Mouse (Mus musculus) lung, postnatal 25 days (tissue): Measurements from ENCODE around the gene Efcab6.

Experiments
- DNase-seq: peaks from one replicate; pipeline ENCODE4 v3.0.0; 2022; ENCODE audit warnings: low spot score

The Efcab6 gene

GRCm38 (mm10) chr15:83972206-83972605 lies 93.0 kb downstream of the Efcab6 start:
- no peak for DNase-seq

DNA sequence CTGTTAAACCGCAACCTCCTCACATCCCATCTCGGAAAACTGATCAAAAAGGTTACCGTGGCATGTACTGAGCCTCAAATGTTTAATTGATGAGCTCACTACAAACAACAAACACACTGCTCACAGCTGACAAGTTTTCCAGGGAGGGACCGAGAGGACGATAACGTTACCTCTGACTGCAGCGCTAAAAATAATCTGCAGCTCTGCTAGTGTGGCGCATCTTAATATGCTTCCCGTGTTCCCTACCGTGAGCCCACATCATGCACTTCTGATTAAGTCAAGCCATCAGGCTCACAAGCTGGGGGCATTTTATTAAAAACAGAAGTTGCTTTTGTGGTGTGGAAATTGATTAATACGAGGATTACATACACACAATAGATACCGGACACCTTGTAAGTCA lies 97.4 kb downstream of the Efcab6 start:
- DNase-seq: no peak

DNA sequence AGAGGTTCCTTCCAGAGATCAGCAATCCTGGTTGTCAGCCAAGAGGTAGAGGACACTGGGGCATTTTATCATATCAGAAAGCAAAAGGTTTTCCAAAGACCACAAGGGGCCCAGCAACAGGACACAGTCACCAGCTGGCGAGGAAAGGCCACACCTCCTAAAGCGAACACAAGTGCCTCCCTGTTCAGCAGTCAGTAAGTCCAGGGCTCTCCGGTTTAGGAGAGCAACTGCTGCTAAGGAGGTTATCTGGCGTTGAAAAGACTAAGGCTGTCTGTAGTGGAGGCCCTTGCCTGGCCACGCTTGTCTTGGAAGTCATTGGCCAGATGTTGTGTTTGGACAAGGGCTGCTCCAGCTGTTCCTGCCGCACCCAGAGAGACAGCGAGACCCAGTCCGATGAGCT lies 100.1 kb downstream of the Efcab6 start:
- no peak for DNase-seq

DNA sequence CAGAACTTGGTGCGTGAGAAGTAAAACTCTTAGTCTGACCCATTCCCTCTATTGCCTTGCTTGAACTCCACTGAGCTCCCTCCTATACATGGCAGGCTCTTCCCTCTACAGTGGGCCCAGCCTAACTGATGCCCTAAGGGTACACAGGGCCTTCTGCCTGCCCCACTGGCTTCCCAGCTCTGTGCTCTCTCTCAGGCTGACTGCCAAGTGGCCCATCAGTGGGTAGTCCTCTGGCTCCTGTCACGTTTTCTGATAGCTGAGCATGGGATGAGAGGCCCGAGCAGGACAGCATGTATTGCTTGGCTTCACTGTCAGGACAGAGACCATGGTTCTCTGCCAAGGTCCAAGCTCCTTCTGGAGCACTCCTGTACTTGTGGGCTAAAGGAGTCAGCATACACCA lies 106.8 kb downstream of the Efcab6 start:
- no peak for DNase-seq

- no peak for DNase-seq
Observed at GRCm38 (mm10) chr15:83956996-83957395, 108.2 kb downstream of the Efcab6 start.

GRCm38 (mm10) chr15:83955948-83956707 lies 109.1 kb downstream of the Efcab6 start:
- DNase-seq: peak; percentile 61

GRCm38 (mm10) chr15:83949729-83950491 lies 115.3 kb downstream of the Efcab6 start:
- DNase-seq: no peak

GRCm38 (mm10) chr15:83939703-83940102 lies 125.5 kb downstream of the Efcab6 start:
- DNase-seq: no peak

DNA sequence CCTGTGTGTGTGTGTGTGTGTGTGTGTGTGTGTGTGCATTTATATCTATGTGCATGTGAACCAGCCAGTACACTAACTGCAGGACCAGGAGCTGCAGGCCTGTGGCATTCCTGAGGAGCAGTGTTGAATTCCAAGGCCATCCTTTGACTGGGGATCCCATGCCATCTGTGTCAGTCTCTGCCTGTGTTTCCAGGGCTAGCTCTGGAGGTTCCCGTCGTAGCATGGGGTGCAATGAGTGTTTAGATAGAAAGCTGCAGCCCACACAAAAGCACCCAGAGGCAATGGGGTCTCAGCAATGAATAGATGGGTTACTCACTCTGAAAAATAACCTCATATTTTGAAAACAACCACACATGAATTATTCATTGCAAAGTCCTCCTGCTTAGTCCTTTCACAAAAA lies 126.7 kb downstream of the Efcab6 start:
- DNase-seq: no peak

DNA sequence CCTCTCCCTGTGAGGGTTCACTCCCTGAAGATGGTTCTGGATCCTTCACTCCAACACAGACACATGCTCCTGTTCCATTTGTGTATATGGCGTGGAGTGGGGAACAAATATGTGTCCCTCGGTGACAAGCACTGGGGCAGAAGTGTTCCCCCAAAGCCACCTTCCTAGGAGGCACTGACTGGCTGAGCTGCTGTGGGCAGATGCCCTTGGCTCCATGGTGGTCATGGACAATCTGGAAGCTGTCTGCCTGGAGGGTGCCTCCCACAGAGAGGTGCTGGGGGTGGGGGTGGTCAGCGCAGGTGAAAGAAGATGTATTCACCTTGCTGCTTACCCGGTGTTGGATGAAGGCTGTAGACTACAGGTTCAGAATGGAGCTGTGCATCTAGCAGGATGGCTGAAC lies 128.7 kb downstream of the Efcab6 start:
- DNase-seq: no peak

- no peak for DNase-seq
Observed at GRCm38 (mm10) chr15:83934816-83935215, 130.4 kb downstream of the Efcab6 start.

GRCm38 (mm10) chr15:83925338-83925737 lies 139.8 kb downstream of the Efcab6 start:
- DNase-seq: no peak

GRCm38 (mm10) chr15:83924656-83925055 lies 140.5 kb downstream of the Efcab6 start:
- DNase-seq: no peak

DNA sequence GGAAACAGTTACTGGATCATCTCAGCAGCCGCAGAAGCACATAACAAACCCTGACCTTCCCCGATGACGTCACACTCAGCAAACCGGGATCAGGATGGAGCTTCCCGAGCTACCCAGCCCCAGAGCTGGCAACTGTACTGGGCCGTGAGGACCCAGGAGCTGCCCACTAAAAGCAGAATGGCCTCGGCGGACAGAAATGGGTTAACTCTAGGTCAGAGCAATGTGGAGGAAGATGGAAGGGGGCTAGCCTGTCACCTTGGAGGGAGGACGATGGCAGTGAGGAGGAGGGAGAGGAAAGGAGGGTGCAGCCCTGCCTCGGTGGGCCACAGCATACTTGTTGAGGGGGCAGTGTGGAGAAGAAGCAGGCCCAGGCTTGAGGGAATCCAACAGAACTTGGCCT lies 149.8 kb downstream of the Efcab6 start:
- no peak for DNase-seq

DNA sequence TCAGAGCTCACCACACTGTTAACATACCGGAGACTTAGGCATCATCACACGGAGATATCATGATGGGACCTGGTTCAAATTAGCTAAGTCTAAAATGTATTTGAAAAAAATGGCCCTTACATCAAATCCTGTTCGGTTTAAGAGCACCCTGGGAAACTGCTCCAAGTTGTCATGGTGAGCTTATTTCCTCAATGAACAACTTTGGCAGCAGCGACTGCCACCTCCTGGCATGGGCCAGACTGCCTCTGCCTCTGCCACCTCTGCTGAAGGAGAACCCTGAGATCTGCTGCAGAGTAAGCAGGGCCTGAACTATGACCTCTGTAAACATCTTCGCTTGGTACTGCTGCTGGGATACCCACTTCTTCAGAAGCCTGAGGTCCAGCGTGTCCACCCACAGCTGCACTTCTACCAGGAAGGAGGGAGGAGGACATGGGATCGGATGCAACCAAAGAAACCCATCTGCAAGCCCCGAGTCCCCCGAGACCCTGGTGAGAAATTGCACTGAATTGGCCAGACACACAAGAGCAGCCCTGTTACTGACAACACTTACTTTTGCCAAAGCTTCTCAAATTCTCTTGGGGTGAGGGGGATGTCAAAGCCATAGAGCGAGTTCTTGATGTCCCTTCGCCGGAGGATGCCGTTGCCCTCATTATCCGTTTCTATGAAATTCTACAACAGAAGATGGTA lies 152.0 kb downstream of the Efcab6 start:
- no peak for DNase-seq

DNA sequence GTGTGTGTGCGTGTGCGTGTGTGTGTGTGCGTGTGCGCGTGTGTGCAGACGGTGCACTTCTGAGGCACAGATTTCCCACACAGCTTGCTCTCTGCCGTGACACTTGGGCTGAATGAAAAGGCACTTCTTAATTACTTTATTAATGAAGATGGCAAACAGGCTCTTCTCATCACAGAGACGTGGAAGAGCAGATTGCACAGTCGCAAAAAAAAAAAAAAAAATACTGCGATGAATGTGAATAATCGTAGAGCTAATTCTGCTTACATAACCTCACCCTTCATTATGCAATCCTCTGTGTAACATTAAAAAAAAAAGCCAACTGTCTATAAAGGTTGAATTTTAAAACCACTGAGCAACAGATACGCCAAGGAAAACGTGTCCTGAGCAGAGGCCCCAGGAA lies 158.7 kb downstream of the Efcab6 start:
- no peak for DNase-seq

- no peak for DNase-seq
Observed at GRCm38 (mm10) chr15:83897286-83897685, 167.9 kb downstream of the Efcab6 start.

DNA sequence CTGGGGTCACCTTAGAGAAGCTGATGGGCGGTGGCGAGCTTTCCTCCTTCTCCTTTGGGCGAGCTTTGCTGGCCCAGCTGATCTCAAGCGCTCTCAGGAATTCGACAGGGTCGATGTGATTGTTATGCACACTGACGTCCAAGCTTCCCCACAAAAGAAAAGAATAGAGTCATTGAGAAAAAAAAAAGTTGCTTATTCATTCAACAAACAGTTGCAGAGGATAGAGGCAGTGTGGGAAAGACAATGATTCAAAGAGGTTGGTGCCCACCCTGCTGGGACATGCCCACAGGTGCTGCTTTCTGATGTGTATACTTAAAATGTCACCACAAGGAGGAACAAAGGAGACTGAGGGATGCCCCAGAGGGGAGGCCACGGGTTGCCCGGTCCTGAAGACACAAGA lies 169.2 kb downstream of the Efcab6 start:
- DNase-seq: no peak

- DNase-seq: no peak
Observed at GRCm38 (mm10) chr15:83894261-83894660, 170.9 kb downstream of the Efcab6 start.

GRCm38 (mm10) chr15:83892871-83893270 lies 172.3 kb downstream of the Efcab6 start:
- no peak for DNase-seq

DNA sequence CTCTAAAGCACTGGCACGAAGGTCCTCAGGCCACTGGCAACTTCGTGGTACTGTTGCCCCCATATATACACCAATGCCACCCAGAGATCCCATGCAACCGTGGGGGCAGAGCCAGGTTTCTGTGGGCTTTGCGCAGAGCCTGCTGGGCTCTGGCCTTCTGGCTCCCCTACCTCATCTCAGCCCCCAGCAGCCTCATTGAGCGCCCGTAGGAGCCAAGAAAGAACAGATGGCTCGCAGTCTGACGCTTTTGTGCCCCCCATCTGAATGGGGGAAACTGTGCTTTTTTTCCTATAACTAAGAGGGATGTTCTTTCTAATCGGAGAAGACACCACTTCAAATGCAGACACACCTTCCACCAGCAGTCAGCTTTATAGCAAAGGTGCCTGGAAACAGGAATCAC lies 180.9 kb downstream of the Efcab6 start:
- no peak for DNase-seq

DNA sequence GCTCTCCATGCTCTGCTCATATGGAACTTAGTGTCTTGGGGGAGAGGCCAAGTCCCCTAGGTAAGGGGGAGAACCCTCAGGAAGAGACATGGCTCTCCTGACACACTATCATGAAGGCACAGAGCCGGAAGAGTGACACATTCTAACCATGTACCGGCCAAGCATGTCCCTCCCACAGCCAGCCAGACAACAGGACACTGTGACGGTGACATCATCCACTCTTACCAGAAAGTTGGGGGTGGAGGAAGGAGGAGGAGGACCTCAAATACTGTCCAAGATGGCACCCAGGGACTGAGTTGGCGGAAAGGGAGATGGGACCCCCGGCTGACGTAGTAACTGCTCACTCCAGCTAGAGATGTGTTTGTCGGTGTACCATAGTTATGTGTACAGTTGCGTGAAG lies 181.4 kb downstream of the Efcab6 start:
- DNase-seq: no peak

DNA sequence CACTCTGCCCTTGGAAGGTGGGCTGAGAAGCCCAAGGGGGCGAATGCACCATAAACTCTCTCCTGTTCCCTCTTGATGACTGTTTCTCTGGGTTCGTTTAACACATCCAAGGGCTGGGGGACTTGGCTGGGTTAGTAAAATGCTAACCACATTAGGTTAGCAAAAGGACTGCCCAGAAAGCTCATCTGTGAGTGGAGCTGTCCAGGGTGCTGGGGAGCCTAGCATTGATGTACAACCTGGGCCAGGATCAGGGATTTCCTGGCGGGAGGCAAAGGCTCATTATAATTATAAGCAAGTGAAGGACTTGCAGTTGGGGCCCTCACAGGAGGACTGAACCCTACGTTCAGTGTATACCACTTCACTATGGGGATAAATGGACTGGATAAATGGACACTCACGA lies 185.3 kb downstream of the Efcab6 start:
- DNase-seq: no peak
